Mouse (Mus musculus): ENCODE measurements around the gene Gtdc1. TPM values are rescaled to one million over a fixed set of nuclear protein-coding genes. Genes with fewer than 3 reads are reported as not detected.

Gene Gtdc1
- 10 to 100 TPM; 15.5 to 20.5 TPM for total RNA-seq (2021)
- long read RNA-seq, experiment 1, partial matches to known transcripts = 3 of 5 reads
- long read RNA-seq, experiment 1, other reads (novel, unspliced or antisense) = 2 of 5 reads
- long read RNA-seq, experiment 2, partial matches to known transcripts = 0 of 4 reads
- long read RNA-seq, experiment 2, other reads (novel, unspliced or antisense) = 4 of 4 reads

- intact Hi-C loops (cut with DNase I) = loop anchor here (2.0 kb wide), 1 partner anchor 183 kb away; no protein-coding TSS in a partner anchor
- DNase-seq = no peak
Observed at GRCm38 (mm10) chr2:44927482-44927811, at the start of gene Gtdc1. Gtdc1 (minus strand) TSS chr2:44927657.

DNA sequence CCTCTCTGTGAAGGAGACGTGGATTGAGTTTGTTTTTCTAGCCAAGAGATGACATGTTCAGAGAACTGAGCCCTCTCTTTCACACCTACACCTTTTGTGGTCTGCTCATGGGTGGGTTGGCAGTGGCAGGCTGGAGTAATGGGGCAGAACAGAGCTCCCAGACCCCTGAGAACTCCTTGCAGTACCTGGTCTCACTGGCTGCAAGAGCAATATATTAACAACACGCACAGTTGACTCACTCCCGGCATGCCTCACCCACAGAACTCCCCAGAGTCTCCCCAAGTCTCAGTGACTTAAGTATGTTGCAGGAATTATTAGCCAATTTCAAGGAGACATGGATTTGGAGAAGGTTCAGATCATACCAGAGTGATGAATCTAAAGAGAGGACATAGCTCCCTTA, 49.6 kb upstream of the Gtdc1 start:
- DNase-seq = no peak
- intact Hi-C loops (cut with DNase I) = no loop called here

- intact Hi-C loops (cut with DNase I) = no loop called here
- no peak for DNase-seq
Observed at GRCm38 (mm10) chr2:44976484-44976883, 49.0 kb upstream of the Gtdc1 start.

GRCm38 (mm10) chr2:44973828-44974227, 46.4 kb upstream of the Gtdc1 start:
- DNase-seq = no peak
- intact Hi-C loops (cut with DNase I) = no loop called here

DNA sequence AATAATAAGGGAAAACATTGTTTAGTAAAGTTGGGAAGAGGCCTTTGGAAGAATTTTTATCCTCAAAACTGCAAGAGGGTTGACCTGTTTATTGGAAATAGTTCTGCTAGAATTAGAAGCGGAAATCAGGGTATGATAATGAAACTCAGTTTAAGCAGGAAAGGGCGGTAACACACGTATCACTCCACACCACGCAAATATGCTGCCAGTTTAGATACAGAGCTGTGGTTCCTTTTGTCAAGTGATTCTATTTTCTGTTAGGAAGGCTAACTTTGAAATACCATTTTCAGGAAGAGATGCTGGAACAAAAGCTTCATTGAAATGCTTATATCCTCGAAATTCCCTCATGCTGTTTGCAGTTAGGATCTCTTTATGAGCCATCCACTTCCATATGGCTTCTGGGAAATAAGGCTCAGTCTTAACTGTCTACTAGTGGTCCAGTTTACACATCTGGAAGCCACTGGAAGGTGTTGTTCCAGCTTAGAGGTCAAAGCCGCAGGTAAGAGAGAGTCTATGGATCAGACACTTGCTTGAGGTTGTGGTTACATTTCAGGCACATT, 42.7 kb upstream of the Gtdc1 start:
- no peak for DNase-seq
- intact Hi-C loops (cut with DNase I) = no loop called here

DNA sequence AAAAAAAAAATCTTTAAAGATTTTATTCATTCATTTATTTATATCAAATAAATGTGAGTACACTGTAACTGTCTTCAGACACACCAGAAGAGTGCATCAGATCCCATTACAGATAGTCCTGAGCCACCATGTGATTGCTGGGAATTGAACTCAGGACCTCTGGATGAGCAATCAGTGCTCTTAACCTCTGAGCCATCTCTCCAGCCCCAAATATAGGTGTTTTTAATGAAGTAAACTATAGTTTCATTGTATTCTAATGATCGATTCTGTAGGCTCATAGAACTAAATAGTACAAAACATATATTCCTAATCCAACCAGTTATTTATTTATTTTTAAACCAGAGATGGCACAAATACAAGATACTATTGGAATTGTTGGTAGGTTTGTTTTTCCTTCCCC, 42.2 kb upstream of the Gtdc1 start:
- intact Hi-C loops (cut with DNase I) = no loop called here
- no peak for DNase-seq

- intact Hi-C loops (cut with DNase I) = no loop called here
- no peak for DNase-seq
Observed at GRCm38 (mm10) chr2:44969226-44969625, 41.8 kb upstream of the Gtdc1 start.

DNA sequence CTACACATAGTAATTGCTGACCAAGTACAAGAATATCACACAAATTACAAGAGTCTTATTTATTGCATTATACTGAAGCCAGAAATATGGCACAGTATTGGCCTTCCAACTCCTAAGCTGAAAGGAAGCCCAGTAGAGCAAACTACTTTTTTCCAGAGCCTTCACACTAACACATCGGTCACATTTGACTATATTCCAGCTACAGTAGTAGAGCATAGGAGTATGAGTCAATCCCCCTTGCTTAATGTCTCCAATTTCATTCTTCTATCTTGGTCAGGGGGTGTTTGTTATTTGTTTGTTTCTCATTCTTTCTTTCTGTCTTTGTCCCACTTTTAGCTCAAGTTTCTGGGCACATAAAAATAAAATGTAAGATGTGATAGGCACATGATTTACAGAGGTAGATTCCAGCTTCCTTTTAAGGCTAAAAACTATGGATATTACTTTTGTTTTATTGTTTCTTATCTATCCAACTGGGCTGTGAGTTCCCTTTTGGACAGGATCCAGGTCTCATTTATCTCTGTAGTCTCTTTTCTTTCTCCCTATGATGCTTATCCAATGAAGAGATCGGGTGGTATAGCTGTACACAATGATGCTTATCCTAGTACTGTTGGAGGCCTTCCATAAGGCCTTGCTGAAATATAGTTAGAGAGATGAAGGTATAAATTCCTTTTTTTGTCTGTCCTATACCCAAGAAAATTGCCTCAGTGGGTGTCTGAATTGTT, 38.5 kb upstream of the Gtdc1 start:
- intact Hi-C loops (cut with DNase I) = no loop called here
- no peak for DNase-seq

GRCm38 (mm10) chr2:44962620-44963019, 35.2 kb upstream of the Gtdc1 start:
- no peak for DNase-seq
- intact Hi-C loops (cut with DNase I) = no loop called here

- intact Hi-C loops (cut with DNase I) = no loop called here
- DNase-seq = no peak
Observed at GRCm38 (mm10) chr2:44961192-44961591, 33.7 kb upstream of the Gtdc1 start.

GRCm38 (mm10) chr2:44960561-44960960, 33.1 kb upstream of the Gtdc1 start:
- intact Hi-C loops (cut with DNase I) = no loop called here
- DNase-seq = no peak

- DNase-seq = no peak
- intact Hi-C loops (cut with DNase I) = no loop called here
Observed at GRCm38 (mm10) chr2:44957329-44957797, 29.9 kb upstream of the Gtdc1 start.

- intact Hi-C loops (cut with DNase I) = no loop called here
- no peak for DNase-seq
Observed at GRCm38 (mm10) chr2:44956232-44956631, 28.8 kb upstream of the Gtdc1 start.

DNA sequence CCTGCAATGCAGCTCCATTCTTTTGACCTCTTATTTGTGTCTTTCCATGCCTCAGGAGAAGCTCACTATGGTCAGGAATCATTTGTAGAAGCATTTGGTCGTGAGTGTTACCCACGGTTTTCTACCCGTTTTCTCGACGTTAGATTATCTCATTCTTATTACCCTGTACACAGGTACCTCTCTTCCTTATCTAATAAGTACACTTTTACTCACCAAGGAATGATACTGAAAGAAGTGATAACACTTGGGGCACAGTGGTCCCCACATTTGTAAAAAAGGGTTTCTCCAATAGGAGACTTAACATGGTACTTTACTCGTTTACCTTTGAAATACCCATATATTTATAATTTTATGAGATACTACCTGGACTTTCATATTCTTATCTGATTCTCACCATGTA, 28.0 kb upstream of the Gtdc1 start:
- intact Hi-C loops (cut with DNase I) = no loop called here
- no peak for DNase-seq

DNA sequence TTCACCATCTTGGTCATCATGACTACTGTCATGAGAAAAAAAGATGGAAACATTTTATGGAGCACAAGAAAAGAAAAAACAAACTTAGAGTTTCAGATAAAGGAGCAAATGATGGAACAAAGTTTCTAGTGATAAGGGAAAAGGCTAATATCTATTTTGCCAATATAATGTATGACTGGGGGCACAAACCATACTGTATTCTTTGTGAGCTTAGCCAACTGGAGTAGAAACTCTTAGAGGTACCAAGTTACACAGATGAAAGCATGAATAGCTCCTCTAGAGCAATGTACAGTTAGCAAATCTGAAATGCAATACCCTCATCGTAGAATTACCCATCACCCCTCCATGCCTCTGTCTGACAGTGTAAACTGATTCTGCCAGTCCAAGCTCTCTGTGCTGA, 26.7 kb upstream of the Gtdc1 start:
- intact Hi-C loops (cut with DNase I) = no loop called here
- no peak for DNase-seq

GRCm38 (mm10) chr2:44952830-44953422, 25.5 kb upstream of the Gtdc1 start:
- DNase-seq = peak in 1 of 2 experiments; percentile 15
- intact Hi-C loops (cut with DNase I) = no loop called here

DNA sequence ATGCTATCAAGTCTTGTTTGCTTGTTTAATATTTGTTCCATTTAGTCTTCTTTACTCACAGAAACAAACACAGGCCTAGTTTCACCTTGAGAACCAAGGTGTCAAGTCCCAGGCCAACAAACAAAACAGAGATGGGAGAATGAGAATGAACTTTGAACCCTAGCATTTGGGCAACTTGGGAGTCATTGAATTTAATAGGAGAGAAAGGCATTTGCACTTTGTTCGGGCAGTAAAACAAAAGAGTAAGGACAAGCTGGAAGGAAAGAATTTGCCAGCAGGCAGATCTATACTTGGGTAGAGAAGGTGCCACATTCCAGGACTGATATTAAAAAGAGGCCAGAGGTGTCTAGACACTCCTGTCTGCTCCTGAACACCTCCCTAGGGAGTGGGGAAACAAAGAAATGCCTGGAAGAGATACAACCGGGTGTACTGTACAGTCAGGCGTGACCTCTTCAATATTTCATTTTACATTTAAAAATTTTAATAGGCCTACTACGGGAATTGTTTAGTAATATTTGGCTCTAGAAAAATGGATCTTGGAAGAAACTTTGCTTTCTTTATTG, 24.3 kb upstream of the Gtdc1 start:
- no peak for DNase-seq
- intact Hi-C loops (cut with DNase I) = no loop called here

- intact Hi-C loops (cut with DNase I) = no loop called here
- DNase-seq = no peak
Observed at GRCm38 (mm10) chr2:44944689-44945088, 17.2 kb upstream of the Gtdc1 start.

GRCm38 (mm10) chr2:44930951-44931350, 3.5 kb upstream of the Gtdc1 start:
- peak in 1 of 2 experiments; percentile 23 for DNase-seq

DNA sequence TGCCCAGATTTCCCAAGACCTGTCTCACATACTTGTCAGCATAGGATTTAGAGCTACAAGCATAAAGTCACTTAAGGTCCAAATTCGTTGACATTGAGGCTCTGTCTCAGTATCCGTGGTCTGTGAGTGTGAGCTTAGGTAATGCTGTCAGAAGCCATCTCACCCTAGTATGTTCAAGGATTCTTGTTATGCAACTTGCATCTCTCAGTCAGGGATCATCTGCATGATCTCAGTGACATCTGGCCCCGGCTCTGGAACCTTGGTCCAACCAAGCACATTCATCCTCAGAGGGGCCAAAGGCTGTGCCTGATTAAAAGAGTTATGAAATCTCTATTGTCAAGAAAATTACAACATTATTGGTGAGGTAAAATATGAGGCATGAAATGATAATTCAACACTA, 1.2 kb upstream of the Gtdc1 start:
- DNase-seq = peak; percentile 23 to 34
- intact Hi-C loops (cut with DNase I) = no loop called here

More at GRCm38 (mm10) chr2:44930951-44931350, 3.5 kb upstream of the Gtdc1 start:
- intact Hi-C loops (cut with DNase I) = no loop called here
